Mouse (Mus musculus): Measurements from ENCODE around the gene 4933414I15Rik. TPM values are rescaled to one million over a fixed set of nuclear protein-coding genes. Genes with fewer than 3 reads are reported as not detected.

4933414I15Rik gene
- total and polyA plus RNA-seq, 2 experiments from 2014 or later: not detected

- H3K4me2 ChIP-seq (ENCODE audit: low read depth, low read length, poor library complexity, severe bottlenecking): no peak overlapping the region
- H3K9me3 ChIP-seq (ENCODE audit: low read length): no peaks in the 10 kb centered on the region
- 75% methylated on average over 14 of the region's 14 CpGs for WGBS
- no peak overlapping the region for H3K4me3 ChIP-seq (ENCODE audit: low read depth, low read length)
- DNase-seq (ENCODE audit: low spot score) (no peak), ATAC-seq (ENCODE audit: low FRiP score) (no peak)
- no peak overlapping the region for H3K9ac ChIP-seq (replicated peaks; ENCODE audit: low read length, poor library complexity, severe bottlenecking)
- H3K27ac ChIP-seq (ENCODE audit: low read depth, low read length): no peak overlapping the region
- no peaks in the 10 kb centered on the region for H3K36me3 ChIP-seq (ENCODE audit: insufficient read depth, low read length)
- H3K4me1 ChIP-seq (ENCODE audit: insufficient read depth, low read length): no peaks in the 10 kb centered on the region
- H3K27me3 ChIP-seq (ENCODE audit: insufficient read depth, low read length): no peaks in the 10 kb centered on the region
- no peak for TF ChIP-seq CTCF (IDR thresholded peaks at IDR 0.05)
These were observed 8.7 kb upstream of the 4933414I15Rik start for GRCm38 (mm10) chr11:50952290-50952689.

DNA sequence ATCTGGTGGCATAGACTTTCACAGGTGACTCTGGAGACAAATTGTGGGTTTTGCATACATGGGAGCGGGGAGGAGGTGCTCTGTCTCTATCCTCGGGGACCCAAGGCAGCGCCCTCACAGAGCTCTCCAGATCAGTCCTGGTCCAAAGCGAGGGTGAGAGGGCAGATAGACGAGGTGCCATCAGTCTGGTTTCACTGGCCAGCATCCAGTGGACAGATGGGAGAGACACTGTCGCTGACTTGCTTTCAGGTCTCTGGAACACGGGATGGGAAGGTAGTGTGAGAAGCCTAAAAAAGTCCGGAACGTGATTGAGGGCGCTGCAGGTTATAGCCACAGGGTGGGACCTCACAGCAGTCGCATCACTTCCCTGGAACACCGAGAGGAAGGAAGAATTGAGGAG lies 1.2 kb downstream of the 4933414I15Rik start:
- ATAC-seq (ENCODE audit: low FRiP score): no peak

GRCm38 (mm10) chr11:50939621-50940366 lies 3.8 kb downstream of the 4933414I15Rik start:
- Histone ChIP-seq H3K36me3 (ENCODE audit: insufficient read depth, low read length) (no peaks in the 10 kb centered on the region), H3K9ac (replicated peaks; ENCODE audit: low read length, poor library complexity, severe bottlenecking) (no peak overlapping the region), H3K4me3 (ENCODE audit: low read depth, low read length) (no peak overlapping the region), H3K27ac (ENCODE audit: low read depth, low read length) (no peak overlapping the region), H3K9me3 (ENCODE audit: low read length) (no peaks in the 10 kb centered on the region), H3K4me1 (ENCODE audit: insufficient read depth, low read length) (no peaks in the 10 kb centered on the region), H3K27me3 (ENCODE audit: insufficient read depth, low read length) (no peaks in the 10 kb centered on the region), H3K4me2 (ENCODE audit: low read depth, low read length, poor library complexity, severe bottlenecking) (no peak overlapping the region)
- WGBS: 35% methylated on average over 14 of the region's 14 CpGs
- TF ChIP-seq CTCF (IDR thresholded peaks at IDR 0.05): peak; percentile 97
- ATAC-seq (ENCODE audit: low FRiP score) (peak; percentile 34; the same call in 1 of the 2 replicates), DNase-seq (ENCODE audit: low spot score) (peak; percentile 85)

More for the DNA sequence above, 1.2 kb downstream of the 4933414I15Rik start:
- Histone ChIP-seq H3K9me3 (ENCODE audit: low read length) (no peaks in the 10 kb centered on the region), H3K4me2 (ENCODE audit: low read depth, low read length, poor library complexity, severe bottlenecking) (no peak overlapping the region), H3K9ac (replicated peaks; ENCODE audit: low read length, poor library complexity, severe bottlenecking) (no peak overlapping the region), H3K4me1 (ENCODE audit: insufficient read depth, low read length) (no peaks in the 10 kb centered on the region), H3K27me3 (ENCODE audit: insufficient read depth, low read length) (no peaks in the 10 kb centered on the region), H3K27ac (ENCODE audit: low read depth, low read length) (no peak overlapping the region), H3K4me3 (ENCODE audit: low read depth, low read length) (no peak overlapping the region), H3K36me3 (ENCODE audit: insufficient read depth, low read length) (no peaks in the 10 kb centered on the region)
- 73% methylated on average over 12 of the region's 12 CpGs for whole genome bisulfite sequencing
- DNase-seq (ENCODE audit: low spot score): no peak
- no peak for TF ChIP-seq CTCF (IDR thresholded peaks at IDR 0.05)

GRCm38 (mm10) chr11:50938435-50938834 lies 5.1 kb downstream of the 4933414I15Rik start:
- Histone ChIP-seq H3K36me3 (ENCODE audit: insufficient read depth, low read length) (no peaks in the 10 kb centered on the region), H3K27me3 (ENCODE audit: insufficient read depth, low read length) (no peaks in the 10 kb centered on the region), H3K27ac (ENCODE audit: low read depth, low read length) (no peak overlapping the region), H3K4me3 (ENCODE audit: low read depth, low read length) (no peak overlapping the region), H3K9ac (replicated peaks; ENCODE audit: low read length, poor library complexity, severe bottlenecking) (no peak overlapping the region), H3K4me2 (ENCODE audit: low read depth, low read length, poor library complexity, severe bottlenecking) (no peak overlapping the region), H3K9me3 (ENCODE audit: low read length) (no peaks in the 10 kb centered on the region), H3K4me1 (ENCODE audit: insufficient read depth, low read length) (no peaks in the 10 kb centered on the region)
- TF ChIP-seq CTCF (IDR thresholded peaks at IDR 0.05): no peak
- ATAC-seq (ENCODE audit: low FRiP score) (no peak), DNase-seq (ENCODE audit: low spot score) (no peak)
- 82% methylated on average over 8 of the region's 8 CpGs for WGBS

DNA sequence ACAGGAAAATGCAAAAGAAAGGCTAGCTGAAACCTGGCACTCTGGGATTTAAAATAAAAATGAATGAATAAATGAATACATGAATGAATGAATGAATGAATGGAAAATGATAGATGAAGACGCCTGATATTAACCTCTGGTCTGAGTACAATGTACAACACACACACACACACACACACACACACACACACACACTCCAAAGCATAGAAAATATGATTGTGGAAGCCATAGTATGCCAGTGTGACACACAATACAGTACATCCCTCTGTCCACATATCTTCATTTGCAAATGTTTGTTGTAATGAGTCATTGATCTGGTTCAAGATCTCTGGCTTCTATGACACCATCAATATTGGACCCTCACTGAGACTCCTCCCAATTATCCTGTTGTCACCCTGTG lies 11.5 kb downstream of the 4933414I15Rik start:
- Histone ChIP-seq H3K4me3 (ENCODE audit: low read depth, low read length) (peak overlapping the region; percentile 53; the same call in 1 of the 2 replicates), H3K4me1 (ENCODE audit: insufficient read depth, low read length) (peaks cover 3% of the 10 kb centered on the region; the same call in 1 of the 2 replicates), H3K27me3 (ENCODE audit: insufficient read depth, low read length) (no peaks in the 10 kb centered on the region), H3K4me2 (ENCODE audit: low read depth, low read length, poor library complexity, severe bottlenecking) (peak overlapping the region; percentile 78), H3K27ac (ENCODE audit: low read depth, low read length) (peak overlapping the region; percentile 57), H3K9me3 (ENCODE audit: low read length) (no peaks in the 10 kb centered on the region), H3K9ac (replicated peaks; ENCODE audit: low read length, poor library complexity, severe bottlenecking) (no peak overlapping the region), H3K36me3 (ENCODE audit: insufficient read depth, low read length) (no peaks in the 10 kb centered on the region; the same call in 1 of the 2 replicates)
- ATAC-seq (ENCODE audit: low FRiP score) (peak; percentile 57), DNase-seq (ENCODE audit: low spot score) (no peak)
- no peak for TF ChIP-seq CTCF (IDR thresholded peaks at IDR 0.05)
- 58% methylated on average over 1 of the region's 1 CpGs for WGBS

DNA sequence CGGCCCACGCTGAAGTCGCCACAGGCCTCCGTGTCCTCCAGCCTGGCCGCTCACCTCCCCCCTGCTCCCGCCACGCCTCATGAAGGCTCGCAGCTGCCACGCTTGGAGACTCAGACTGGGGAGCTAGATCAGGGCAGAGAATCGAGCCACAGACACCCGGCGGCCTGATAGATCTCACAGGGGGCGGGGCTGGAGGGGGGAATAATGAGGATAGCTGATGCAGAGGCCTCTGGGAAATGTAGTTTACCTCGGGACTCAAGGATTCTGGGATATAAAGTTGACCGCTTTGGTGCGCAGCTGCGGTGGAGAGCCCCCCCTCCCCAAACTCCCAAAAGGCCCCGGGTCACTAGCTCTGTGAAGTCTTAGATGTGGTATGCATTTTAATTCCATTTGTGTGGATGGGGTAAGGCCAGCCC lies 12.1 kb downstream of the 4933414I15Rik start, which contains the start of gene Zfp354b:
Zfp354b (minus strand) TSS at position 183 of the 416 bp plus-strand sequence.
- peak within 1 kb of the TSS; percentile 53 for H3K4me3 ChIP-seq (ENCODE audit: low read depth, low read length)
- ATAC-seq (ENCODE audit: low FRiP score): peak; percentile 95
- H3K36me3 ChIP-seq (ENCODE audit: insufficient read depth, low read length): no peaks in the 10 kb centered on the region; the same call in 1 of the 2 replicates
- H3K4me2 ChIP-seq (ENCODE audit: low read depth, low read length, poor library complexity, severe bottlenecking): peak within 1 kb of the TSS; percentile 78
- H3K27ac ChIP-seq (ENCODE audit: low read depth, low read length): peak within 1 kb of the TSS; percentile 84
- DNase-seq (ENCODE audit: low spot score): peak; percentile 97
- H3K4me1 ChIP-seq (ENCODE audit: insufficient read depth, low read length): peaks cover 3% of the 10 kb centered on the region; the same call in 1 of the 2 replicates
- H3K9ac ChIP-seq (replicated peaks; ENCODE audit: low read length, poor library complexity, severe bottlenecking): peak within 1 kb of the TSS; percentile 66
- WGBS: 1% methylated on average over 18 of the region's 18 CpGs
- TF ChIP-seq CTCF (IDR thresholded peaks at IDR 0.05): no peak
- no peaks in the 10 kb centered on the region for H3K27me3 ChIP-seq (ENCODE audit: insufficient read depth, low read length)
- H3K9me3 ChIP-seq (ENCODE audit: low read length): no peaks in the 10 kb centered on the region

Measured in midbrain, postnatal 0 days (tissue).